Mouse (Mus musculus): Measurements from ENCODE around the gene Rbpjl. TPM values are rescaled to one million over a fixed set of nuclear protein-coding genes. Genes with fewer than 3 reads are reported as not detected.

Gene Rbpjl
- polyA plus RNA-seq, 1 experiment from 2014 or later: not detected

Small RNAs within 50 kb of the gene (microRNA-seq; reads per million reads assigned to microRNA genes)
- not detected for gene Mir7678

Other genes starting within 250 kb of the Rbpjl start
- gene Kcns1, start 232.0 kb upstream of the Rbpjl start, polyA plus RNA-seq (2016; fragmentation: Nextera tagmentation; extraction: Ambion mirVana): not detected in 2 replicates
- gene Wfdc5, start 220.4 kb upstream of the Rbpjl start, polyA plus RNA-seq (2016; fragmentation: Nextera tagmentation; extraction: Ambion mirVana): not detected in 2 replicates
- not detected in 2 replicates for gene Wfdc12, start 212.5 kb upstream of the Rbpjl start, polyA plus RNA-seq (2016; fragmentation: Nextera tagmentation; extraction: Ambion mirVana)
- gene Wfdc15a, start 203.0 kb upstream of the Rbpjl start, polyA plus RNA-seq (2016; fragmentation: Nextera tagmentation; extraction: Ambion mirVana): not detected in 2 replicates
- gene Wfdc15b, start 181.5 kb upstream of the Rbpjl start, polyA plus RNA-seq (2016; fragmentation: Nextera tagmentation; extraction: Ambion mirVana): 0.30 TPM in 1 of 2 replicates, not detected in the other
- not detected in 2 replicates for gene Svs2, start 164.7 kb upstream of the Rbpjl start, polyA plus RNA-seq (2016; fragmentation: Nextera tagmentation; extraction: Ambion mirVana)
- gene Svs3b, start 146.5 kb upstream of the Rbpjl start, polyA plus RNA-seq (2016; fragmentation: Nextera tagmentation; extraction: Ambion mirVana): not detected in 2 replicates
- gene Svs4, start 124.7 kb upstream of the Rbpjl start, polyA plus RNA-seq (2016; fragmentation: Nextera tagmentation; extraction: Ambion mirVana): not detected in 2 replicates
- not detected in 2 replicates for gene Svs3a, start 113.9 kb upstream of the Rbpjl start, polyA plus RNA-seq (2016; fragmentation: Nextera tagmentation; extraction: Ambion mirVana)
- not detected in 2 replicates for gene Svs6, start 86.4 kb upstream of the Rbpjl start, polyA plus RNA-seq (2016; fragmentation: Nextera tagmentation; extraction: Ambion mirVana)
- gene Svs5, start 70.4 kb upstream of the Rbpjl start, polyA plus RNA-seq (2016; fragmentation: Nextera tagmentation; extraction: Ambion mirVana): not detected in 2 replicates
- 12.1 and 14.1 TPM in 2 replicates for gene Slpi, start 14.0 kb upstream of the Rbpjl start, polyA plus RNA-seq (2016; fragmentation: Nextera tagmentation; extraction: Ambion mirVana)
- 0.28 and 0.41 TPM in 2 replicates for gene Matn4, start 2.0 kb downstream of the Rbpjl start, polyA plus RNA-seq (2016; fragmentation: Nextera tagmentation; extraction: Ambion mirVana)
- gene Sdc4, start 40.7 kb downstream of the Rbpjl start, polyA plus RNA-seq (2016; fragmentation: Nextera tagmentation; extraction: Ambion mirVana): 31.3 and 31.8 TPM in 2 replicates
- gene Sys1, start 53.8 kb downstream of the Rbpjl start, polyA plus RNA-seq (2016; fragmentation: Nextera tagmentation; extraction: Ambion mirVana): 36.1 and 37.9 TPM in 2 replicates
- gene Gm20458, start 57.8 kb downstream of the Rbpjl start, polyA plus RNA-seq (2016; fragmentation: Nextera tagmentation; extraction: Ambion mirVana): 4.7 and 5.2 TPM in 2 replicates
- not detected in 2 replicates for gene Trp53tg5, start 70.6 kb downstream of the Rbpjl start, polyA plus RNA-seq (2016; fragmentation: Nextera tagmentation; extraction: Ambion mirVana)
- gene Dbndd2, start 83.0 kb downstream of the Rbpjl start, polyA plus RNA-seq (2016; fragmentation: Nextera tagmentation; extraction: Ambion mirVana): 0.94 and 1.7 TPM in 2 replicates
- 29.7 and 30.3 TPM in 2 replicates for gene Pigt, start 94.4 kb downstream of the Rbpjl start, polyA plus RNA-seq (2016; fragmentation: Nextera tagmentation; extraction: Ambion mirVana)
- 2.1 and 3.2 TPM in 2 replicates for gene Wfdc2, start 159.3 kb downstream of the Rbpjl start, polyA plus RNA-seq (2016; fragmentation: Nextera tagmentation; extraction: Ambion mirVana)
- not detected in 2 replicates for gene Spint3, start 170.3 kb downstream of the Rbpjl start, polyA plus RNA-seq (2016; fragmentation: Nextera tagmentation; extraction: Ambion mirVana)
- gene Wfdc6a, start 182.3 kb downstream of the Rbpjl start, polyA plus RNA-seq (2016; fragmentation: Nextera tagmentation; extraction: Ambion mirVana): 0.26 TPM in 1 of 2 replicates, not detected in the other
- not detected in 2 replicates for gene Eppin, start 190.5 kb downstream of the Rbpjl start, polyA plus RNA-seq (2016; fragmentation: Nextera tagmentation; extraction: Ambion mirVana)
- not detected in 2 replicates for gene Wfdc6b, start 210.4 kb downstream of the Rbpjl start, polyA plus RNA-seq (2016; fragmentation: Nextera tagmentation; extraction: Ambion mirVana)
- not detected in 2 replicates for gene Wfdc8, start 210.5 kb downstream of the Rbpjl start, polyA plus RNA-seq (2016; fragmentation: Nextera tagmentation; extraction: Ambion mirVana)
- gene Wfdc16, start 235.7 kb downstream of the Rbpjl start, polyA plus RNA-seq (2016; fragmentation: Nextera tagmentation; extraction: Ambion mirVana): not detected in 2 replicates

Data from liver, embryonic 12.5 days (tissue).